Mouse (Mus musculus) adrenal gland, postnatal 10 days (tissue): ENCODE data around the gene Hjurp. TPM values are rescaled to one million over a fixed set of nuclear protein-coding genes. Genes with fewer than 3 reads are reported as not detected.
A peak's percentile ranks its signal among the peaks of the same experiment; 100 is the strongest.

ENCODE experiments used
- DNase-seq: peaks from one replicate; pipeline ENCODE4 v3.0.0; 2021; ENCODE audit warnings: mixed read lengths
- total RNA-seq, 2 experiments: library from RNA; stranded (reverse); gene quantifications; 2 replicates each; pipeline ENCODE4 v1.2.3; 2021

Hjurp gene
- total RNA-seq, 2 experiments from 2014 or later = 63.8 to 91.9 TPM

DNA sequence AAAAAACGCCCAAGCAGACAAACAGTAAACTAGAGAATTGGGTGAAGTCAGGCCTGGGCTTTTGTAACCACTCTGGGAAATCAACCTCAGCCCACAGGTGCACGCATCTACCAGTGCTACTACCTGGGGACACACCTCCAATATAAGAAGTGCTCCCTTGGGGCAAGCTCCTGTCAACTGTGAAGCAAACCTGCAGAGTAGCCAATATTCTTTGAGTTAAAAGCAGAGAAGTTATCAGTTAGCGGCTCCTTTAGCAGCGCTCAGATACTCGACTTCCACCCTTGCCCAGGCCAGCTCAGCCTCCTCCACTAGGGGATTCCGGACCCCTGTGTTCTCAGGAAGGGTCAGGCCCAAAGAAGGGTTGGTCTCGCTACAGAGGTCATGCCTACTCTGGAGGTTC, 15.7 kb downstream of the Hjurp start:
- no peak for DNase-seq

DNA sequence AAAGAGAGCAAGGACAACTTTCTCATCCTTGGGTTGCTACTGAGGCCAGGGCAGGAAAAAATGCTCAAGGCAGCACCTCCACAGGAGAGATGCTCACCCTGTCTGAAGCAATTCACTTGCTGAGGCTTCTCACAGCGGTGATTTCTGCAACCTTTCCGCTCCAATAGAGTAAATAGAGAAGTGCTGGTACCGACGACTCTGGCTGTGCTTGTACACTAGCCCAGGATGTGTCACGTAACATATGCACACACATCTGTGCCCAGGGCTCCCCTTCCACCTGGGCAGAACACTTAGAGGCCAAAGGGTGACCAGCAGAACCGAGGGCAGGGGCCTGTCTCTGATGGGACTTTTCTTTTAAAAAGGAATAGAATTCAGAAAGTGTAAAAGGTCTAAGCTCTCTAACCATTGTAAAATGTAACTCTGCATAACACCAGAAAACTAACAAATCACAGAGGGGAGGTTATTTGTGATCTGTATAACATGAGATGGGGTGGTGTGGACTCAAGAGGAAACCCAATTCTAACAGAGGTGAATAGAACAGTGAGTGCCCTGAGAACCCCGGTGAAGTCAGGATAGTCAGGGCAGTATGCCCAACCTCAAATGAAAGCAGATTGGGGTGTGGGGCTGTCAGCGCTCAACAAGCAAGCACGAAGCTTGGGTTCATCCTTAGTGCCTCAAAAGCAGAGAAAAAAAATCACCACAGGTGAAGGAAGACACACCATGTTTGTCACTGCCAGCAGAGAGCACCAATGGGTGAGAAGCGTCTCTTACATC, 16.6 kb downstream of the Hjurp start:
- no peak for DNase-seq

DNA sequence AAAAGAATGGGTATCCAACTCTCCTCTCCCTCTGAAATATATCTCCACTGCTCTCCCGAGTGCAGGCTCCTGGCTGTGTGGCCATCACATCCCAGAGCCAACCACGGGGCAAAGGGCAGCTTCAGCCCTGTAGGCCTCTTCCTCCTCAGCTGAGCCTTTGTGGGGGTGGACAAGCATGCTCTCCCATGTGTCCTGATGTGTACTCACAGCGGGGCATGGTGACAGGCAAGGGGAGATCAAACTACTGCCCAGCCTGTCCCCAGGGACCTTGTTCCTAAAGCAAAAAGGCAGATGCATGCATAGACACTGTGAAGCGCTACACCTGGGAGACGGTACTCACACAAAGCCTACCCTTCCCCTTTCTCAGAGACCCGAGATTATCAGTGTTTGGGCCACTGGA, 17.3 kb downstream of the Hjurp start:
- peak; percentile 80 for DNase-seq

DNA sequence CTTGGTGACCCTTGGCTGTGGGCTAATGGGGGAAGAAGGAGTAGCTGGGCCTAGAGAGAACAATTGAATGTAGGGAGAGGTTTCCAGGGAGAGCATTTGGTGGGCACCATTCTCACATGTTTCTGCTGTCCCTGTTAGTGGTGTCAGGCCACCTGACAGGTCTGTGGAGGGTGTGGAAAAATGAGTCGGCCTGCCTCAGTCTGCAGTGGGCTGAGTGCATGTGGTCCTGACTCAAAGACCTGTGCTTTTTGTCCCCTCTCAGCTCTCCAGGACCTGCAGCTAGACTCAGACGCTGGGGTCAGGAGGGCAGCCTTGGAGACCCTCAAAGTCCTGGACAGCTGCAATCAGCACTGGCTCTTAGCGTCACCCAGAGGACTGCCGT, 17.8 kb downstream of the Hjurp start:
- DNase-seq = no peak

DNA sequence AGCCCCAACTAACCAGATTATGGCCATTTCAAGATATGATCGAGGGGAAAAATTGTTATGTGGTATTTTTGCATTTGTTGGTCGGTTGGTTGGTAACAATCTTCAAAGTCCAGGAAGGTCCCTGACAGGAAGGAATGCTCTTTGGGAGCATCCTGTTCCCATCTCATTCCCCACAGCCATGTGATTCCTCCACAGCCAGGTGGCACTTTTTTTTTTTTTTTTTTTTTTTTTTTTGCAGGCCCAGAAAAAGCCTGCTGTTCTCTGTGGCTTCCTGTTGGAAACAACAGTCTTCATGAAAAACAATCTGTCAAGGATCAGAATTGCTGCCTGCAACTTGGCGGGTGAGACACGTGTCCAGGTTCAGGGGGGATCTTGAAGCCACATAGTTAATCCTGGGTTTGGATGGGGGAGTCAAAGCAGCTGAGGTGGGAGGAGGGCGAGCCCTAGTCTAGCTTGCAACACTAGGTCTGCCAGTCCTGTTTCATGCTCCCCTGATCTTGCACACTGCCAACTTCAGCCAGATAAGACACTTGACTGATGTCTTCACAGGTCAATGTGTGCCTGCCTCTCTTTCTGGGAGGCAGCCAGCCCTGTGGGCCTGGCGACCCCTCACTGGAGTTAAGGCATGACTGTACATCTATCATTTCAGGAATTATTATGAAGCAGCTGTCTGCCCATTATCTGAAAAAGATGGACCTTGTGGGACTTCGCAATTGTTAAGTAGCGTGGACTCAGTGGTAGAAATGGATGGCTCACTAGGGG, 18.4 kb downstream of the Hjurp start:
- peak; percentile 60 for DNase-seq

DNA sequence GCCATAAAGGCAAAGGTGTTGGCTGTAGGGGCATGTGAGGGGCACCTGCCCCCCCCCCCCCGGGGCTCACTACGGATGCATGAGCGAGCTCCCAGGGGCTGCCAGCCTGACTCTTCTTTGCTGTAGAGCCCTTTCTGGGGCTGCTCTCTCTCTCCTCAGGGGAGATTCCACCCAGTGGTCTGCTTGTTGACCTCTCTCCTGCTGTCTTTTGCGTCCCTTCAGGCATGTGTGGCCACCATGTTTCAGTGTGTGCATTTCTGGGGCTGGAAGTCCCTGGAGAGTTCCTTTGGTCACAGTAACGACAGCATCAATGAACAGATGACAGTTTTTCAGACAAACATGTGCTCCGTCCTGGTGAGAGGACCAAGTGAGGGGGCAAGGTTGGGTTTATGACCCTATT, 19.1 kb downstream of the Hjurp start:
- DNase-seq = no peak

DNA sequence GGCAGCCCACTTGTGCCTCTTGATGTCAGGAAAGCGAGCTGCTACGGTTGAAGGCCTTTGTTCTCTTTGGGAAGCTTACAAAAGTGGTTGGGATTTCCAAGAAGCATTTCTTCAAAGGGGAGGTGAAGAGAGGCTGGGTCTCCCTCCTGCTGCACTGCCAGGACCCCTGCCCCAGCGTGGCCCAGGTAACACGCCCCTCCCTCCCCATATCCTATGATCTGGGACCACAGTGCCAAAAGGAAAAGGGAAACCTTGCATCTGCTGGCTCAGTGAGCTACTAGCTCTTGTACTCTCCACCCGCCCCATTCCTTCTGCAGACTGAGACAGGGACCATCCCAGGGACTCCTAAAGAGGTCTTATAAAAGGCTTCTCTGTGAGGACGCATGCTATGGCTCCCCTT, 19.8 kb downstream of the Hjurp start:
- DNase-seq = no peak

DNA sequence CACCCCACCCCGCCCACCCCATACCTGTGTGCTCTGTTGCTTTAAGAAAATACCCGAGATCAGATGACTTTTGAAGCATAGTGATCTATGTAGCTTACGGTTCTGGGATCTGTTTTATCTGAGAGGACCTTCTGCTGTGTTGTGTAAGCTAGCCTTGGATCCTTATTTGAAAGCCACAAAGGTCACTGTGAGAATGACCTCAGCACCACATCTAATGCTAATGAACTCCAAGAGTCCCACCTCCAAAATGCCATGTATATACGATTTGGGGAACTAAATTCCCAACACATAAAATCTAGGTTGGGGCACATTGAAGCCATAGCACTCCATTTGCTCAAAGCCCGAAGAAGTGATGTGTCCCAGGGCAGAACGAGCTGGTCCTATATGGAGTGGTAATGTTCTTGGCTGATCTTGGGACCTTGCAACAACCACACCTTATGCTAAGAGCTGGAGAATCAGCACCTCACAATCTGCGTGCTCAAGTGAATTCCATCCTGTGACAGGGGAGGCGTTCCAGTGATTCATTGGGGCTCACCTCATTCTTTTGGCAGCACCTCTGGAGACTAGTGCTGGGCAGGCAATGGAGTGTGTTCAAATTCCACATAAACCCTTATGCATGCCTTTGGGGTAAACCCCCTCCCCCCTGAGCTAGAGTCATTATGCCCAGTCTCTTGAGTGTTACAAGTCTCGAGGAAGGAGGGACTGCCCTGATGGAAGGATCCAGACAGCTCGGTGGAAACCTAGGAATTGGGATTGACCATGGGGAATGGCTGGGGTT, 20.4 kb downstream of the Hjurp start:
- no peak for DNase-seq

DNA sequence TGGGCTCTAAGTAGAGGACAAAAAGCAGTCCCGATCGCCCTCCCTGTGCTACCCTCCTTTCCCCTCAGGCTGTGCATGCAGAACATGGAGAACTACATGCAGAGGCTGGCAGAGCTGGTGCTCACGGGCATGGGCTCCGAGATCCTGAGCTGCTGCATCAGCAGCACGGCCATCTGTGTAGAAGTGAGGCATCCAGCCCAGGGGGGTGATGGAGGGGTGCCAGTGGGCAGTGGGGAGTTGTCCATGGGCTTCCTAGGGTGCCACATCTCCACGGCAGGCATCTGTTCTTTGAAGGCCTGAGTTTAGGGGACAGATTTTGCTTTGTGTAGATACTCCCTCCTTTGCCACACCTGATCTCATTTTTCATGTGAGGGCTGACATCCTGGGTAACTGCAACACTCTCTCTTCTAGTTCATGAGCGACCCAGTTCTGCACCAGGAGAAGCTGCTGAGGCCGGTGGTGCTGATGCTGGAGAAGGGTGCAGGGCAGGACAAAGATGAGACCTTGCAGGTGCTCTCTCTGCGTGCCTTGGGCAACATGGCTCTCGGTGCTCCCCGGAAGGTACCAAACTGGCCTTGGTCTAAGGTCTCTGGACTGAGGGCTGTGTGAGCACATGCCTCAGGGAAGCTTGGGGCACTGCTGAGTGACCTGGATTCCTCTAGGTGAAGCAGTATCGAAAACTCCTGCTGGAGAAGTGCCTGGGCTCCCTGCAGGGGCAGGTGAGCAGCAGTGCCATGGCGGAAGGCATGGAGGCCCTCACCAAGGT, 21.3 kb downstream of the Hjurp start:
- DNase-seq = peak; percentile 36

DNA sequence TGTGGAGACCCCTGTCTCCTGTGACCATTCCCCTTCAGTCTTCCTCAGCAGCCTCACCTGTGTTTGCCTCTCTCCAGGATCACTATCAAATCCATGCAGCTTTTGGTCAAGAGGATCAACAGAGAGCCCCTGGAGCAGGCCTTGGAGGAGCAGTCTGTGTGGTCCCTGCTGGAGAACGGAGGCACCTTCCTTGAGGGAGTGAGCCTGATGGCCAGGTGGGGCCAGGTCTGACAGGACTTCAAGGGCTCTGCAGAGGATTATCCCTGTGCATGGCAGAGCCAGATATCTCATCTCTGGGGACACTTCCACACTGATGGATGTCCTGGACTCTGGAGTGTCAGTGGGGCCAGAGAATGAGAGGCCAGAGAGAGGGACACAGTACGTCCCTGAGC, 22.0 kb downstream of the Hjurp start:
- no peak for DNase-seq

DNA sequence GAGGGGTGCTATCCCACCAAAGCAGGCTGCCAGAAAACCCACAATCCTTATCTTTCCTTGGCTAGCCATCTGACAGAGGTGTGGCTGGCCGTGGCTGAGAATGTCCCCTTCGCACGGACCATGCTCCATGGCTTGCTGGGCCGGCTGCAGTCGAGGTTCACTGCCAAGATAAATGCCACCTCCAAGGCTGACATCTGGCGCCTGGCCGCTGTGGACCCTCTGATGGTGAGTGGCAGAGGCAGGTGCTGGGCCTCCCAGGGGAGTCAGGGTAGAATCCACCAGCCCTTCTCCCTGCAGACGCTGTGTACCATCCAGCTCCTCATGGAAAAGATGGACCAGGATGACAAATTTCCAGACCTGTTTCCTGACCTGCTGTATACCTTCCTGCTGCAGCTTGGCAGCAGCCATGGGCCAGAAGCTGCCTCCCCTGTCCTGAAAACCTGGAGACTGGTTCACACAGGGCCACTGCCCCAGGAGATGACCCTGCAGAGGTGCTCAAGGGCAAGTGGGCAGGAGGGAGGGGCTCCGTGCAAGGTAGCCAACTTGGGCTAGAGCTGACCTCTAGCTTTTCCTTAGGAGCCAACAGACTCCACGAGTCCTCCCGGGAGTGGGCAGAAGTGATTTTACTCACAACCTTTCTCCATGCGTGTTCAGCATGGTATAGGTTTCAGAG, 22.5 kb downstream of the Hjurp start:
- no peak for DNase-seq

DNA sequence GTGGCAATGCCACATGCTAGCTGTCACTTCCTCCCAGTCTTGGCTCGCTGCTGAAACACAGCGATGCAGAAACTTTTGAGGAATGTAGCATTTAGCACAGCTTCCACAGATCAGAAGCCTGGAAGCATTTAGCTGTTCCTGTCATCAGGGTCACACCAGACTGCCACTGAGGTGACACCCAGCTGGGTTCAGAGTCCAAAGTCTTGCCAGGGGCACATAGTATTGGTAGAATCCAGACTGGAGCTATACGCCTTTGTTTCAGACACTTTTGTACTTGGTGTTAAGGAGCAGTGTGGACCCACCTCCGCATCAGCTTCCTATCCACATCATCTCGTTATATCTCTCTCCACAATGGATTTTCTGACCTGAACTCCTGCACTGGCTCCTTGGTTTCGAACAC, 23.9 kb downstream of the Hjurp start:
- DNase-seq = no peak

DNA sequence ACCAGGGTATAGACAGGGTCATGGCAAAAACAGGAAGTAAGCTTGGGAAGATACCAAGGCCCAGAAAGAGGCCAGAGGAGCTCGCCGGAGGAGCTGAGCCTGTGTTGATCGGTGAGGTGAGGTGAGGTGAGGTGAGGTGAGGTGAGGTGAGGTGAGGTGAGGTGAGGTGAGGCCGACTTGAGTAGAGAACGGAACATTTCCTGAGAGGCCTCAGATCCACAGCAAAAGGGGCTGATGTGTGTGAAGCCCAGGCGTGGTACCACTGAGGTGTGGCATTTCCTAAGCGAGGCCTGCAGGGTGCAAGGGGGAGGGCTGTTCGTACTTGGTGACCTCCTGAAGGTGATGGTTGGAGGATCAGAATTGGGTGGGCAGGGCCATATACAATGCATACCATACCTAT, 24.3 kb downstream of the Hjurp start:
- no peak for DNase-seq

DNA sequence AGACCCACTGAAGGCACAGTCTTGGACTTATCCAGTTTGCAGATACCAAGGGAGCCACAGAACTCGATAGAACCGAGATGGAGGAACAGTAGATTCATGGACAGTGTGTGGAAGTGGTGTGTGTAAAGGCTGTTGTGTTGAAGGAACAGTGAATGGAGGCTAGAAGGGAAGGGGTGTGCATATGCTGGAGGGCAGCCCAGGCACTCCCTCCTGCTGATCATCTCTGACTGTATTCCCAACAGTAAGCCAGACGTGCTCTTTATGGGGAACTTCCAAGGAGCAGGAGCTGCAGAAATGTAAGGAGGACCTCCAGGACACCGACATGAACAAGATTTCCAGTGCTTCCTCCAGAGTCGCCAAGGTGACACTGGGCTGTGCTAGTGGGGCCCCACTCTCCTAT, 27.4 kb downstream of the Hjurp start:
- no peak for DNase-seq

DNA sequence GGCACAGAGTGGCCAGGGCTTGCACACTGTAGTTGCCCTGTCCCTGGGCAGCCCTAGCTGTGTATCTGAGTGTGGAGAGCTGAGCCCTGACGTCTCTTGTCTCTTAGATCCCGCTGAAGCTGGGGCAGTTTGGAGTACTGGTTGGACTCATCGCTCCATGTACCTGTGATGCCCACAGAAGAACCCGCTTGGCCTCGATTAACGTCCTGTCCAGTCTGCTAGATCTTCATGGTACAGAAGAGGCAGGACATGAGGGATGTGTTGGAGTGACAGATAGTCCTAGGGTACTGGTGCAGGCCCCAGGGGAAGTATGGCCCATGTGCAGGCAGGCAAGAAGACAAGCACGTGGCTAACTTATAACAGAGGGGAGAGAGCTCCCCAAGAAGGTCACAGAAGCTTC, 27.8 kb downstream of the Hjurp start:
- no peak for DNase-seq

DNA sequence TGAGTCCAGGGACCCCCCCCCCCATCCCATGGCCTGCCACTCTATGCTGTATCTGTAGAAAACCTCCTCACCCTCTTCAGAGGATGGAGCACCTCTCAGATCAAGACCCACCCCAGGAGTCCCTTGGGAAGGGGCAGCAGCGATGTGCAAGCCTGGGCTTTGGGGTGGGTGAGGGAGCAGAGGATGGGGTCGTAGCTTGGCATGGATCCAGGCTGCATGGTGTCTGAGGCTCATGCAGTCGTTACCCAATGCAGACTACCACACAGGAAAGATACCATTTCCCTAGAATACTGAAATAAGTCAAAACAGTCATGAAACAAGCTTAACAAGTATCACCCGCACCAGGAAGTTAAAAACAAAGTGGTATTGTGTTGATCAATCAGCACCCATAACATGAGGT, 28.8 kb downstream of the Hjurp start:
- no peak for DNase-seq

DNA sequence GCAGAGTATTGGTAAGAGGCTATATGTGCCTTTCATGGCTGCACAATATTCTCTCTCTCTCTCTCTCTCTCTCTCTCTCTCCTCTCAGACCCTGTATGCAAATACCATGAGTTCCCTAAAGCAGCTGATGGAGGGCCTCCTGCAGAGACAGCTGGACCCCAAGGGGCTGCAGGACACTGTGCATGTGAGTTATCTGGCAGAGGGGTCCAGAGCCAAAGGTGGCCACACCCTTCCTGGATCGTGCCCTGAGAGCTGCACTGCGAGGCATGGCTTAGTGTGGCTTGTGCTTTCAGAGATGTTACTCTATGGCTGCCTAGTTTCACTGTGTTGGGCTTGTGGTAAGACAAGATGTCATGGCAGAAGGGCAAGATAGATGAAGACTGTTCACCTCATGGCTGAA, 29.8 kb downstream of the Hjurp start:
- DNase-seq = no peak

DNA sequence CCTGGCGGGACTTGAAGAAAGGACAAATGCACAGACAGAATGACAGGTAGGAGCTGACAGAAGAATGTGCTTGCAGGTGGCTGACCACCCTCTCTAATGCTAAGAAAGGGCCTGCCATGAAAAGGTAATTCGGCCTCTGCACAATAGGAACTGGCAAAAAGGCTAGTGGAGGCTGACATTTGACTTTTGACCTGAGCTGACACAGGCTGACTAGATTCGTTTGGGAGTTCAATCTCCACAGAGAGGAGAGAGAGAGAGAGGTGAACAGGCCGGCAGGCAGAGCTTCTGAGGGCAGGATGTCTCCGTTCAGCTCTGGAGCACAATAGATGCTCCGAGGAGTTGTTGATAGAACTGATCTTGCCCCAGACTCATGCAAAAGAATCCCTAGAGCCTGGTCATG, 31.0 kb downstream of the Hjurp start:
- no peak for DNase-seq

DNA sequence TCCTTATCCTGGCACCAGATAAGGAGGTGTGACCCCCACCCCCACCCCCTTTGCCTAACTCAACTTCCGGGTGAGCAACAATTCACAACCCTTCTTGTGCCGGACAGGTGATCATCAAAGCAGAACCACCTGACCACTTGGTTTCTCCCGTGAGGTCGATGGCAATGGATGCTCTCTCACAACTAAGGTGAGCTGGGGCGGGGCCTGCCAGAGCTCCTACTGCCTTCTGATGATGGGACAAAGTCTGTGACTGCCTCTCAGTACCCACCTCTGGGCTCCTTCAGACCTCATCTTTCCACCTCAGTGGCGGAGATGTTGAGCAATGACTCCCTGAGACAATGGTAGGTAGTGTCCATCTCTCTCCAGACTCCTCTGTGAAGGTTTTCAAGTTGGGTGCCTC, 31.6 kb downstream of the Hjurp start:
- no peak for DNase-seq

DNA sequence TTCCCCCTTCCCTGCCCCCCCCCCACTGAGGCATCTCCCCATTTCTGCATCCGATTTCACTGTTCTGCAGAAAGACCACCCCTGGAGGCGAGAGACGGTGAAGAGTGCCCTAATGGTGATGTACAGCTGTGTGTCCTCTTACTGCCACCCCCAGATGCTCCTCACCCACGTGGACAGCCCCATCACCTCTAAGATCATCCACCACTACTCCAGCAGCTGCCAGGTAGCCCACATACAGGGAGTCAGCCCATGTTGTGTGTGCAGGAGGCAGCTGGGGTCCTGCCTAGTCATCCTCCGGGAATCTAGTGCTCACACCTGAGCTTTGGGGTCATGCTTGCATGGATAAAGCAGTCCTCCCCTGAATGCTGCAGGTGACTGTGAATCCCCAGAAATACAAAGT, 33.6 kb downstream of the Hjurp start:
- DNase-seq = no peak

DNA sequence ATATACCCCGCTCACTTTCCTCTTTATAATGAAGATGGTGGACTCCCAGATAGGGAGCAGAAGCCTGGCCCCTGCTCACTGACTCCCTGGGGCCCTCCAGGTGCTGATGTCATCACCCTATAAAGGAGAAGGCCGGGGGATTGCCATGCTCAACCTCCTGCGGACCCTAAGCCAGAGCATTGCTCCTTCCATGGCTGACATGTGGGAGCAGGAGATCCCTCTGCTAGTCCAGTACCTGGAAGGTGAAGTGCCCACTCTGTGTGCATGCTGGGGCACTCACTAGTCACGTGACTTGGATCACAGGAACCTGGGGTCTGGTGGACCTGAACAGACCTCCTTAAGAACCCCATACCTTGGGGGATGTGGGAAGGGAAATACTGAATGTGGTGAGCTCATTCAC, 36.9 kb downstream of the Hjurp start:
- no peak for DNase-seq

DNA sequence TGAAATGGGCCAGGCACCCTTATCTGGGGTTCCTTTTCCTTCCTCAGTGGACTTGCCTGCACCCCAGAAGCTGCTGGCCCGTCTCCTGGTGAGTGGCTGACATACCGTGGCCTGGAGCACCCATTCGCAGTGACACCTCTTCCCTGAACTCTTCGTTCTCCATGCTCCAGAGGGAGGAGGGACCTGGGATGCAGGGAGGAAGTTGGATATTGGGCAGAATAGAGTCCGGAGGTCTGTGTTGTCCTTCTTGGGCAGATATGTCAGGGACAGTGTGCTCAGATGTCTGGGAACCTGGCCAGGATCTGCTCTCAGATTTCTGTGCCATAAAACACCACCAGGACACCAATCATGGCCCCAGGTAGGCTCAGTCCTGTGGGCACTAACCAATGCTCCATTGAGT, 37.4 kb downstream of the Hjurp start:
- DNase-seq = no peak
